Mouse (Mus musculus): ENCODE data around the gene Asns. TPM values are rescaled to one million over a fixed set of nuclear protein-coding genes. Genes with fewer than 3 reads are reported as not detected.

Gene Asns
- polyA plus RNA-seq (2015; fragmentation: Nextera tagmentation; extraction: Ambion mirVana) = 132 and 133 TPM in 2 replicates

DNA sequence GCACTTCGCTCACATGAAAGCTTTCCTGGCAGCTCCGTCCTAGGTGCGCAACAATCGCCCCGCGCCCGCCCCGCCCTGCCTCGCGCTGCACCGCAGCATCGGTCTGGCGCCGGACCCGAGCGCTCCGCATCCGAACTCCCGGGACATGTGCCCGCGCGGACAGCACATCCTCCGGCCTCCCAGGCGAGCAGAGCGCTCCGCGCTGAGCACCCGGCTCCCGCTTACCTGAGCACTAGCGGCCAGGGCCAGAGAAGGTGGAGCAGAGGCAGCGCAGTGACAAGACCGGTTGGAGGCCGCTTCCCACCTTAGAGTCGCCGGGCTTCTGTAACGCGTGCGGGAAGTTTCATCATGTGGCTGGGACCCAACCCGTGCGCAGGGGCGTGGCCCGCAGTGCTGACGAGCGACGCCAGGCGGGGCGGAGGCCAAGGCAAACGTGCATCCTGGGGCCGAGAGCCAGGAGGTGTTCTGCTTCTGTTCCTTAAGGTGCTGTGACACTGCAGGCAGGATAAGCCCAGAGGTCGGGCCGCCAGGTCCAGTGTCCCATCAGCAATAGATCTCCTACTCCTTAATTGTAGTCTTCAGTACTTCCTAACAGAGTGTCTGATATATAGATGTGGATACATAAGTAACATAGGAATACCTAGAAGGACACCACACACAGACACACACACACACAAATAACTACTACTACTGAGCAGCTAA lies at the start of gene Asns:
Gene Asns, minus strand, starts transcription at position 371 of the 702 bp plus-strand sequence.
- H3K9me3 ChIP-seq (ENCODE audit: control insufficient read depth, low read length) = no peaks in the 10 kb centered on the region
- DNase-seq (ENCODE audit: low spot score) (peak; percentile 95), ATAC-seq (ENCODE audit: low FRiP score, low TSS enrichment) (peak; percentile 97)
- H3K9ac ChIP-seq (ENCODE audit: low read length) = peak within 1 kb of the TSS; percentile 67
- H3K4me1 ChIP-seq (replicated peaks; ENCODE audit: control insufficient read depth, insufficient read depth) = 0 out of 2 replicates have a peak, but pooled peaks cover 2% of the 10 kb centered on the region
- WGBS = under 1% methylated on average over 51 of the region's 51 CpGs
- peak within 1 kb of the TSS; percentile 65 for H3K4me3 ChIP-seq (ENCODE audit: low read depth, low read length)
- peak within 1 kb of the TSS; percentile 91 for H3K4me2 ChIP-seq (replicated peaks; ENCODE audit: low read depth)
- peak within 1 kb of the TSS; percentile 78; the same call in 1 of the 2 replicates for H3K27ac ChIP-seq (replicated peaks)
- TF ChIP-seq CTCF (IDR thresholded peaks at IDR 0.05; ENCODE audit: low read depth) (peak; percentile 54), EP300 (optimal IDR thresholded peaks at IDR 0.05) (no peak)
- H3K36me3 ChIP-seq (ENCODE audit: control insufficient read depth, insufficient read depth, low read length) = no peaks in the 10 kb centered on the region
- H3K27me3 ChIP-seq (ENCODE audit: control insufficient read depth, insufficient read depth, low read length) = no peaks in the 10 kb centered on the region

DNA sequence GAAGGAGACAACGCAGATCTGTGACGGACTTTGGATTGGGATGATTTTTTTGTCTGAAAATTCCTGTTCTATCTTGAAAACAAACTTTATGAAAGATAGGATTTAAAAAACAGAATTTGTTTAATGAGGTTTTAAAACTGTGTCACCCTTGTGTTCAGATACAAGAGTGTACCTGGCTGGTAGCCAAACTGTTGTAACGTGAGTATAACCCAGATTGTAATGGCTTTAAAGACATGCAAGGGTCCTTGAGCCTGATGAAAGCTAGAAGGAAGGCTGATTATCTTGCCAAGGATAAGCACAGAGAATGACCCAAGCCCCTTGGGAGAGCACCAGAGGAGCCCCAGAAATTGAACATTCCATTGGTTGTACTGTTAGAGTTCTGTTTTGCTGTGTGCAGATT lies 48.7 kb upstream of the Asns start:
- DNase-seq (ENCODE audit: low spot score) (no peak), ATAC-seq (ENCODE audit: low FRiP score, low TSS enrichment) (no peak)
- 31% methylated on average over 3 of the region's 3 CpGs for WGBS
- no peak for TF ChIP-seq CTCF (IDR thresholded peaks at IDR 0.05; ENCODE audit: low read depth)
- no peak for TF ChIP-seq EP300 (optimal IDR thresholded peaks at IDR 0.05)
- Histone ChIP-seq H3K4me2 (replicated peaks; ENCODE audit: low read depth) (no peak overlapping the region), H3K4me1 (replicated peaks; ENCODE audit: control insufficient read depth, insufficient read depth) (no peaks in the 10 kb centered on the region), H3K27me3 (ENCODE audit: control insufficient read depth, insufficient read depth, low read length) (no peaks in the 10 kb centered on the region), H3K36me3 (ENCODE audit: control insufficient read depth, insufficient read depth, low read length) (no peaks in the 10 kb centered on the region), H3K4me3 (ENCODE audit: low read depth, low read length) (no peak overlapping the region), H3K27ac (replicated peaks) (no peak overlapping the region), H3K9ac (ENCODE audit: low read length) (no peak overlapping the region), H3K9me3 (ENCODE audit: control insufficient read depth, low read length) (no peaks in the 10 kb centered on the region)

DNA sequence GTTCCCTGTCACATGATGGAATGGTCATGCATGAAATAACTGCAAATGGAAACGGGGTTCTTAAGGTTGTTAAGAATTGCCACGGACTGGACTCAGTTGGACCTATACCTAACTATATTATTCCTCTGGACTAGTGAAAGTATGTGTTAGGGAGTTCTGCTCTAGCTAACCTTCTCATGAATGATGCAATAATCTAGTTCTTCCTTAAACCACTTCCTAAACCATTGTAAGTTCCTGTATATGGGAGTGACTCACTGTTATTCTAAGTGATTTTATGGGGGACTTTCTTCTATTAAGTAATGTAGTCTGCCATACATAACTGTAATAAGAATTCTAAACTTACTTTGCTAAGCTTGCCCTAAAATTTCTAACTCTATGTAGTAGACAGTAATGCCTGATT lies 44.8 kb upstream of the Asns start:
- Histone ChIP-seq H3K27me3 (ENCODE audit: control insufficient read depth, insufficient read depth, low read length) (no peaks in the 10 kb centered on the region), H3K4me1 (replicated peaks; ENCODE audit: control insufficient read depth, insufficient read depth) (no peaks in the 10 kb centered on the region), H3K36me3 (ENCODE audit: control insufficient read depth, insufficient read depth, low read length) (no peaks in the 10 kb centered on the region), H3K4me3 (ENCODE audit: low read depth, low read length) (no peak overlapping the region), H3K9me3 (ENCODE audit: control insufficient read depth, low read length) (no peaks in the 10 kb centered on the region), H3K4me2 (replicated peaks; ENCODE audit: low read depth) (no peak overlapping the region), H3K9ac (ENCODE audit: low read length) (no peak overlapping the region), H3K27ac (replicated peaks) (no peak overlapping the region)
- DNase-seq (ENCODE audit: low spot score) = no peak
- ATAC-seq (ENCODE audit: low FRiP score, low TSS enrichment) = no peak
- WGBS = 91% methylated on average over 2 of the region's 2 CpGs
- TF ChIP-seq EP300 (optimal IDR thresholded peaks at IDR 0.05) = no peak
- TF ChIP-seq CTCF (IDR thresholded peaks at IDR 0.05; ENCODE audit: low read depth) = no peak

DNA sequence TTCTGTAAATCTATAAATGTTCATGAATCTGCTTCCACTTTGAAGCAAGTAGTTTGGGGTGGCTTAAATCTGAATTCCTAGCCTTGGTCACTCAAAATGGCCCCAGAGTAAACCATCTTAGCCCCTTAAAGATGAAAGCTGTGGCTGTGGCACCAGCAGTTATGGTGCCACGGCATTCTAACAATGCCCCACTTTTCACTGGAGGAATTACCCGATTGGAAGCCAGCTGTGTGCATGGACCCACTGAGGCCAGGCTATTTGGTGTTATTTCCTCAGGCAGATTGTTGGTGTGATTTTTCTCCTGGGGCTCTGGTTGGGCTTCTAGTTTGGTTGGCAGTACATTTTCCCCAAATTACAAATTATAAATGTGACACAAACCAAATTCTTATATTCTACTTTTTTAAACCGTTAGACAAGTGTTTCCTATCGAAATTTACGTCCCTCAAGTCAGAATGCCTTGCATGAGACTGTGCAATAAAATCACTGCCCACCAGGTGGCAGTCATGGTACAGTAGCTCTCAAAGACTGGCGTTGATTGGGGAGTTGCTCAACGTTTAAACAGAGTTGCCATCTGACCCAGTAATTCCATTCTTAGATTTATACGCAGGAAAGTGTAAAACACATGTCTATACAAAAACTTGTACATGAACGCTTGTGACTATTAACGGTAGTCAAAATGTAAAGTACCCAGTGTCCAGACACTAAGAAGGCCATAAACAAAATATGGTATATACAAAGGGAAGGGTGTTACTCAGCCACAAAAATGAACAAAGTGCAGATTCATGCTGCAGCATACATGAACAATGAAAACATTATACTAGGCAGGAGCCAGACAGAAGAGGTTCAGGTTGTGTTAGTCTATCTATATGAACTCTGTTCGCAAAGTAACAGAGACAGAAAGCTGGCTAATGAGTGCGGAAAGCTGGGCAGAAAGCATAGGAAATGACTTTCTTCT lies 40.0 kb upstream of the Asns start:
- TF ChIP-seq CTCF (IDR thresholded peaks at IDR 0.05; ENCODE audit: low read depth) = peak; percentile 99
- TF ChIP-seq EP300 (optimal IDR thresholded peaks at IDR 0.05) = no peak
- no peaks in the 10 kb centered on the region for H3K4me1 ChIP-seq (replicated peaks; ENCODE audit: control insufficient read depth, insufficient read depth)
- no peak overlapping the region for H3K4me3 ChIP-seq (ENCODE audit: low read depth, low read length)
- no peaks in the 10 kb centered on the region for H3K27me3 ChIP-seq (ENCODE audit: control insufficient read depth, insufficient read depth, low read length)
- H3K36me3 ChIP-seq (ENCODE audit: control insufficient read depth, insufficient read depth, low read length) = no peaks in the 10 kb centered on the region
- no peak overlapping the region for H3K4me2 ChIP-seq (replicated peaks; ENCODE audit: low read depth)
- DNase-seq (ENCODE audit: low spot score) = peak; percentile 90
- H3K27ac ChIP-seq (replicated peaks) = no peak overlapping the region
- 24% methylated on average over 12 of the region's 12 CpGs for WGBS
- H3K9me3 ChIP-seq (ENCODE audit: control insufficient read depth, low read length) = no peaks in the 10 kb centered on the region
- peak; percentile 35; the same call in 1 of the 2 replicates for ATAC-seq (ENCODE audit: low FRiP score, low TSS enrichment)
- no peak overlapping the region for H3K9ac ChIP-seq (ENCODE audit: low read length)

DNA sequence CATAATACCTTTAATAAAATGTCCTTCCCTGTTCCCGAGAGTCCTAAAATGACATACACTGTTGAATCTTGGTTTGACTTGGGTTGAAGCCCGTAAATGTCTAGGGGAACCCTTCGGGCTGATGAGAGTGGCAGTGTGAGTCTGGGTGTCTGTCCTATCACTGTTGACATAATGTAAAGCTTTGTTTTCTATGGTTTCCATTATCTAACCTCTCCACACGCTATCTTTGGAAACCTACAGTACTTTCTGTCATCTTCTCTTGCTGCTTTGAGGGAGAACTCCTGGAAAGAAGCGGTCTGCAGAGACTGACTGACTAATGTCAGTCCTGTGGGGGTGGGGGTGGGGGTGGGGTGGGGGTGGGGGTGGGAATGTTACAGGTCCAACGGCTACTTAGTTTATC lies 39.0 kb upstream of the Asns start:
- H3K27ac ChIP-seq (replicated peaks) = no peak overlapping the region
- no peaks in the 10 kb centered on the region for H3K4me1 ChIP-seq (replicated peaks; ENCODE audit: control insufficient read depth, insufficient read depth)
- DNase-seq (ENCODE audit: low spot score) (no peak), ATAC-seq (ENCODE audit: low FRiP score, low TSS enrichment) (no peak)
- H3K9me3 ChIP-seq (ENCODE audit: control insufficient read depth, low read length) = no peaks in the 10 kb centered on the region
- H3K9ac ChIP-seq (ENCODE audit: low read length) = no peak overlapping the region
- H3K4me2 ChIP-seq (replicated peaks; ENCODE audit: low read depth) = no peak overlapping the region
- H3K4me3 ChIP-seq (ENCODE audit: low read depth, low read length) = no peak overlapping the region
- H3K36me3 ChIP-seq (ENCODE audit: control insufficient read depth, insufficient read depth, low read length) = no peaks in the 10 kb centered on the region
- TF ChIP-seq EP300 (optimal IDR thresholded peaks at IDR 0.05) = no peak
- TF ChIP-seq CTCF (IDR thresholded peaks at IDR 0.05; ENCODE audit: low read depth) = no peak
- 79% methylated on average over 6 of the region's 6 CpGs for WGBS
- no peaks in the 10 kb centered on the region for H3K27me3 ChIP-seq (ENCODE audit: control insufficient read depth, insufficient read depth, low read length)

All from stomach, postnatal 0 days (tissue).